ENCODE assay signal across 21 mouse cellular contexts in the genomic region with DNA sequence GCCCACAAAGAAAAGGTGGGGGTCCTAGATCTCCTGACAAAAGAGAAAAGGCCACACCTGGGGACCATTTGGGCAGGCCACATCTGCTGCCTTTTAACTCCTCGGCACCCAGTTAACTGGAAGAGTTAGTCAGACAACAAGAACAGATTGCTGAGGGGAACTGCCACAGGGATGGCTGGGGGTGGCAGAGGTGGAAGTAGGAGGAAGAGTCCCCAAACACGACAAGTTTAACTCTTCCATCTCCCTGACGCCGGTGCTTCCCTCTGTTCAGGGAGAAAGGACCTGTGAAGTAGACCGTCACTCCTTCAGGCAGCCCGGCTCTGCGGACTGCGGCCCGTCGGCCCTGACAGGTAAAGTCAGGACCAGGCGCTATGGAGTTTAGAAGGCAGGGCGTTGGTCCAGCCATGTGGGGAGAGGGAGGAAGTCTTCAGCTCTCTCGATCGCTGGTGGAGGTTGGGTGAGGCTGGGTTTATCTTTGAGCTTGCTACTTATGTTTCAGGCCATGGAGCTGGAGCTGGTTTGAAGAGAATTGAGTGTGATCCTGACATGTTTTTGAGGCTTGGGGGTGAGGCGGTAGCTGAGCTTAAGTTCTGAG. TPM values are rescaled to one million over a fixed set of nuclear protein-coding genes. Genes with fewer than 3 reads are reported as not detected.
DNase-seq lines count a peak whose midpoint lies in the region; ATAC-seq and TF ChIP-seq lines count a peak whose summit lies in the region.
"Had no signal": no experiment of that assay in that cellular context is flagged by ENCODE, and none has a peak within 500 bp of the region (broad histone marks: within the 10 kb centered on the region; RNA-seq: fewer than 3 reads in every experiment).

No protein-coding gene starts in this region.

- WGBS in hindbrain, embryonic 13.5 days = 81% methylated on average over 15 of the region's 15 CpGs
- WGBS in hindbrain, embryonic 14.5 days = 79% methylated on average over 15 of the region's 15 CpGs
- 67% methylated on average over 15 of the region's 15 CpGs for WGBS in embryonic facial prominence, embryonic 13.5 days

- ATAC-seq in cerebellum, adult (ENCODE audit: insufficient number of reproducible peaks, low FRiP score, low TSS enrichment) = no peak
- no peak for ATAC-seq in hindbrain, embryonic 13.5 days (ENCODE audit: low FRiP score)
- no peak for ATAC-seq in hindbrain, embryonic 14.5 days (ENCODE audit: low FRiP score)
- ATAC-seq in embryonic facial prominence, embryonic 13.5 days (ENCODE audit: insufficient number of reproducible peaks, insufficient read depth, low FRiP score, low TSS enrichment, low read depth) = no peak
- ATAC-seq: hindbrain, postnatal 0 days; liver, embryonic 12.5 days; midbrain, embryonic 15.5 days had no signal

- TF ChIP-seq CTCF in E14TG2a.4 (conservative IDR thresholded peaks at IDR 0.05; ENCODE audit: low read length) = no peak

- no peaks in the 10 kb centered on the region for H3K36me3 ChIP-seq in hindbrain, embryonic 13.5 days
- no peaks in the 10 kb centered on the region for H3K36me3 ChIP-seq in hindbrain, embryonic 14.5 days (replicated peaks; ENCODE audit: control insufficient read depth, insufficient read depth)
- no peaks in the 10 kb centered on the region for H3K36me3 ChIP-seq in E14TG2a.4 (ENCODE audit: insufficient read depth, low read length)
- H3K36me3 ChIP-seq in embryonic facial prominence, embryonic 13.5 days = no peaks in the 10 kb centered on the region
- H3K36me3 ChIP-seq: heart, embryonic 12.5 days; liver, embryonic 12.5 days; lung, embryonic 15.5 days; midbrain, embryonic 15.5 days; stomach, embryonic 15.5 days had no signal

- peak; percentile 52 for DNase-seq in cerebellum, adult 9-11 months
- no peak for DNase-seq in hindbrain, embryonic 14.5 days (ENCODE audit: low spot score)
- no peak for DNase-seq in urinary bladder, postnatal 4 days (ENCODE audit: low spot score in 2 of 2)
- DNase-seq in T-cell, adult 2 months (ENCODE audit: low spot score) = no peak
- DNase-seq: adrenal gland, adult 8-10 months; cerebellum, postnatal 36 days; heart, postnatal 14 days; kidney, adult 11 months; right cerebral cortex, postnatal 25 days; thymus, adult 18-20 months; thymus, postnatal 4 days had no signal

- peaks cover 13% of the 10 kb centered on the region for H3K27me3 ChIP-seq in hindbrain, embryonic 13.5 days
- no peaks in the 10 kb centered on the region for H3K27me3 ChIP-seq in hindbrain, embryonic 14.5 days (ENCODE audit: control insufficient read depth, insufficient read depth, low read length)
- peaks cover 61% of the 10 kb centered on the region for H3K27me3 ChIP-seq in E14TG2a.4 (ENCODE audit: insufficient read depth, low read length)
- H3K27me3 ChIP-seq in embryonic facial prominence, embryonic 13.5 days = peaks cover 18% of the 10 kb centered on the region
- H3K27me3 ChIP-seq: midbrain, embryonic 15.5 days had no signal

- no peak overlapping the region for H3K9ac ChIP-seq in hindbrain, embryonic 13.5 days
- no peak overlapping the region for H3K9ac ChIP-seq in hindbrain, embryonic 14.5 days
- H3K9ac ChIP-seq in embryonic facial prominence, embryonic 13.5 days = no peak overlapping the region
- H3K9ac ChIP-seq: heart, embryonic 12.5 days; liver, embryonic 12.5 days; midbrain, embryonic 15.5 days; stomach, embryonic 15.5 days had no signal

- H3K4me3 ChIP-seq in hindbrain, embryonic 13.5 days = no peak overlapping the region
- H3K4me3 ChIP-seq in hindbrain, embryonic 14.5 days (replicated peaks; ENCODE audit: low read length) = no peak overlapping the region
- H3K4me3 ChIP-seq in E14TG2a.4 (replicated peaks; ENCODE audit: low read length) = peak overlapping the region; percentile 69
- no peak overlapping the region for H3K4me3 ChIP-seq in embryonic facial prominence, embryonic 13.5 days
- H3K4me3 ChIP-seq: heart, embryonic 12.5 days; liver, embryonic 12.5 days; lung, embryonic 15.5 days; midbrain, embryonic 15.5 days; stomach, embryonic 15.5 days had no signal

- peak overlapping the region; percentile 94; the same call in 1 of the 2 replicates for H3K27ac ChIP-seq in hindbrain, embryonic 13.5 days
- H3K27ac ChIP-seq in hindbrain, embryonic 14.5 days = no peak overlapping the region
- peak overlapping the region; percentile 71; the same call in 1 of the 2 replicates for H3K27ac ChIP-seq in embryonic facial prominence, embryonic 13.5 days
- H3K27ac ChIP-seq: midbrain, embryonic 15.5 days had no signal

- peaks cover 80% of the 10 kb centered on the region for H3K4me1 ChIP-seq in hindbrain, embryonic 13.5 days (replicated peaks)
- peaks cover 51% of the 10 kb centered on the region for H3K4me1 ChIP-seq in hindbrain, embryonic 14.5 days (replicated peaks; ENCODE audit: control insufficient read depth, insufficient read depth, low read length)
- peaks cover 85% of the 10 kb centered on the region for H3K4me1 ChIP-seq in E14TG2a.4 (replicated peaks; ENCODE audit: low read depth, low read length)
- peaks cover 57% of the 10 kb centered on the region for H3K4me1 ChIP-seq in embryonic facial prominence, embryonic 13.5 days

- H3K4me2 ChIP-seq in hindbrain, embryonic 13.5 days = no peak overlapping the region
- no peak overlapping the region for H3K4me2 ChIP-seq in hindbrain, embryonic 14.5 days (replicated peaks)
- no peak overlapping the region for H3K4me2 ChIP-seq in embryonic facial prominence, embryonic 13.5 days
- H3K4me2 ChIP-seq: midbrain, embryonic 15.5 days; stomach, embryonic 15.5 days had no signal

- H3K9me3 ChIP-seq in hindbrain, embryonic 13.5 days = no peaks in the 10 kb centered on the region
- no peaks in the 10 kb centered on the region for H3K9me3 ChIP-seq in hindbrain, embryonic 14.5 days (ENCODE audit: control insufficient read depth, low read length)
- H3K9me3 ChIP-seq in E14TG2a.4 (ENCODE audit: low read length) = no peaks in the 10 kb centered on the region
- H3K9me3 ChIP-seq in embryonic facial prominence, embryonic 13.5 days = no peaks in the 10 kb centered on the region
- H3K9me3 ChIP-seq: heart, embryonic 12.5 days; liver, embryonic 12.5 days; lung, embryonic 15.5 days; midbrain, embryonic 15.5 days; stomach, embryonic 15.5 days had no signal

RNA-seq across cellular contexts. Expression of a gene that starts 5.0 kb away (rescaled TPM):
- 16.4 and 18.1 TPM in 2 replicates for polyA plus RNA-seq in hindbrain, embryonic 13.5 days (2015; fragmentation: Nextera tagmentation; extraction: Ambion mirVana)
- polyA plus RNA-seq in hindbrain, embryonic 14.5 days (2014; fragmentation: Nextera tagmentation; extraction: Ambion mirVana) = 26.5 and 29.7 TPM in 2 replicates
- 7.1 and 7.9 TPM in 2 replicates for polyA plus RNA-seq in embryonic facial prominence, embryonic 13.5 days (2015; fragmentation: Nextera tagmentation; extraction: Ambion mirVana)

RNA-seq across cellular contexts. Expression of a gene that starts 5.8 kb away (rescaled TPM):
- polyA plus RNA-seq in hindbrain, embryonic 13.5 days (2015; fragmentation: Nextera tagmentation; extraction: Ambion mirVana) = 1.2 and 1.4 TPM in 2 replicates
- polyA plus RNA-seq in hindbrain, embryonic 14.5 days (2014; fragmentation: Nextera tagmentation; extraction: Ambion mirVana) = 2.8 and 3.5 TPM in 2 replicates
- 0.69 and 0.80 TPM in 2 replicates for polyA plus RNA-seq in embryonic facial prominence, embryonic 13.5 days (2015; fragmentation: Nextera tagmentation; extraction: Ambion mirVana)
- polyA plus RNA-seq: heart, embryonic 12.5 days had no signal

RNA-seq across cellular contexts. Expression of a gene that starts 32.3 kb away (rescaled TPM):
- polyA plus RNA-seq in hindbrain, embryonic 13.5 days (2015; fragmentation: Nextera tagmentation; extraction: Ambion mirVana) = 1.8 and 2.1 TPM in 2 replicates
- 1.1 and 1.2 TPM in 2 replicates for polyA plus RNA-seq in hindbrain, embryonic 14.5 days (2014; fragmentation: Nextera tagmentation; extraction: Ambion mirVana)
- 4.2 and 4.3 TPM in 2 replicates for polyA plus RNA-seq in embryonic facial prominence, embryonic 13.5 days (2015; fragmentation: Nextera tagmentation; extraction: Ambion mirVana)
